Mouse (Mus musculus) mammary gland, adult 2 months (tissue): ENCODE results near the gene Tomm7. TPM values are rescaled to one million over a fixed set of nuclear protein-coding genes. Genes with fewer than 3 reads are reported as not detected.

ENCODE experiments used
- polyA plus RNA-seq: library from polyadenylated mRNA; depleted of rRNA; stranded (reverse); fragments of >200 nt; gene quantifications from 2 replicates; pipeline ENCODE4 v1.2.3, GENCODE M21; 2012; ENCODE audit warnings: low replicate concordance; rRNA removed

Gene Tomm7
- polyA plus RNA-seq, result 18.9 and 25.6 TPM in 2 replicates

GRCm38 (mm10) chr5:23843674-23844530, at the start of gene Tomm7:
Gene Tomm7 (minus strand): TSS chr5:23844161.

Other genes starting within 250 kb of the Tomm7 start
- gene Srpk2, start 159.5 kb downstream of the Tomm7 start, polyA plus RNA-seq, result 4.9 and 11.2 TPM in 2 replicates
- 2.5 and 5.3 TPM in 2 replicates for gene Pus7, start 60.5 kb downstream of the Tomm7 start, polyA plus RNA-seq
- gene Rint1, start 56.5 kb downstream of the Tomm7 start, polyA plus RNA-seq, result 6.8 and 12.0 TPM in 2 replicates
- gene Fam126a, start 186.5 kb upstream of the Tomm7 start, polyA plus RNA-seq, result 3.7 and 8.1 TPM in 2 replicates